Mouse (Mus musculus) gonadal fat pad, adult 2 months (tissue): ENCODE data around the gene Tspan4. TPM values are rescaled to one million over a fixed set of nuclear protein-coding genes. Genes with fewer than 3 reads are reported as not detected.

Experiments
- DNase-seq: peaks from one replicate; pipeline ENCODE4 v3.0.0-alpha.2; 2012; ENCODE audit warnings: low read depth
- polyA plus RNA-seq: library from polyadenylated mRNA; depleted of rRNA; stranded (reverse); fragments of >200 nt; gene quantifications from 2 replicates; pipeline ENCODE4 v1.2.3, GENCODE M21; 2012

Gene Tspan4
- polyA plus RNA-seq, 1 experiment = 130 TPM

GRCm38 (mm10) chr7:141476981-141477370 lies 1.9 kb downstream of the Tspan4 start:
- no peak for DNase-seq

- DNase-seq = no peak
Observed at GRCm38 (mm10) chr7:141477578-141478269, 2.7 kb downstream of the Tspan4 start.

- no peak for DNase-seq
Observed at GRCm38 (mm10) chr7:141478270-141478748, 3.3 kb downstream of the Tspan4 start.

GRCm38 (mm10) chr7:141480842-141481497 lies 5.9 kb downstream of the Tspan4 start:
- no peak for DNase-seq

GRCm38 (mm10) chr7:141481498-141482401 lies 6.7 kb downstream of the Tspan4 start:
- no peak for DNase-seq

GRCm38 (mm10) chr7:141482531-141483024 lies 7.5 kb downstream of the Tspan4 start:
- DNase-seq = no peak

GRCm38 (mm10) chr7:141483114-141483653 lies 8.1 kb downstream of the Tspan4 start:
- DNase-seq = no peak

- DNase-seq = no peak
Observed at GRCm38 (mm10) chr7:141484186-141485120, 9.4 kb downstream of the Tspan4 start.

GRCm38 (mm10) chr7:141485186-141485585 lies 10.1 kb downstream of the Tspan4 start:
- DNase-seq = no peak

- DNase-seq = no peak
Observed at GRCm38 (mm10) chr7:141485606-141486005, 10.6 kb downstream of the Tspan4 start.

GRCm38 (mm10) chr7:141486239-141486638 lies 11.2 kb downstream of the Tspan4 start:
- no peak for DNase-seq

GRCm38 (mm10) chr7:141487141-141487540 lies 12.1 kb downstream of the Tspan4 start:
- DNase-seq = no peak

GRCm38 (mm10) chr7:141491151-141491550 lies 16.1 kb downstream of the Tspan4 start:
- no peak for DNase-seq

- no peak for DNase-seq
Observed at GRCm38 (mm10) chr7:141492738-141493137, 17.7 kb downstream of the Tspan4 start.

- DNase-seq = no peak
Observed at GRCm38 (mm10) chr7:141493729-141494128, 18.7 kb downstream of the Tspan4 start.

- no peak for DNase-seq
Observed at GRCm38 (mm10) chr7:141495379-141495778, 20.3 kb downstream of the Tspan4 start.

- no peak for DNase-seq
Observed at GRCm38 (mm10) chr7:141495940-141496339, 20.9 kb downstream of the Tspan4 start.

GRCm38 (mm10) chr7:141497600-141497999 lies 22.6 kb downstream of the Tspan4 start:
- no peak for DNase-seq

GRCm38 (mm10) chr7:141501820-141502555 lies 26.9 kb downstream of the Tspan4 start:
- no peak for DNase-seq

- no peak for DNase-seq
Observed at GRCm38 (mm10) chr7:141502556-141502905, 27.5 kb downstream of the Tspan4 start.
